Mouse (Mus musculus) neural tube, embryonic 11.5 days (tissue): ENCODE measurements at regions not wholly inside any gene's neighbourhood (a gene's known extent, or its start where the extent isn't known, plus 50 kb on each side); places are given as distances from the start of the nearest gene placed in this dataset.
A peak's percentile ranks its signal among the peaks of the same experiment; 100 is the strongest.

Source experiments
- ATAC-seq: fragments of 200-750 bp; cut with Nextera tagmentation; 2 replicates; pipeline ENCODE4 v1.8.0; 2017; ENCODE audit warnings: moderate number of reproducible peaks, mild to moderate bottlenecking, moderate TSS enrichment, moderate library complexity; ENCODE audit not compliant: insufficient read depth, low FRiP score, low TSS enrichment
- DNase-seq: peaks from one replicate; pipeline ENCODE4 v3.0.0-alpha.2; 2015; ENCODE audit warnings: low spot score
- H3K27ac ChIP-seq: fragments of 300-500 bp; sonication (generic); 2 replicates; pipeline ENCODE4 v1.5.1; 2014; ENCODE audit warnings: low read depth, mild to moderate bottlenecking, low read length
- H3K27me3 ChIP-seq: fragments of 300-500 bp; sonication (generic); 2 replicates; pipeline ENCODE4 v1.6.1; 2014; ENCODE audit warnings: mild to moderate bottlenecking, low read length, mixed read lengths; ENCODE audit not compliant: control insufficient read depth, insufficient read depth
- H3K36me3 ChIP-seq: fragments of 300-500 bp; sonication (generic); 2 replicates; pipeline ENCODE4 v1.6.1; 2014; ENCODE audit warnings: mild to moderate bottlenecking, low read length, moderate library complexity, mixed read lengths; ENCODE audit not compliant: control insufficient read depth, insufficient read depth
- H3K4me1 ChIP-seq: fragments of 300-500 bp; sonication (generic); 2 replicates; pipeline ENCODE4 v1.6.1; 2014; ENCODE audit warnings: low read length, mixed read lengths; ENCODE audit not compliant: control insufficient read depth, insufficient read depth
- H3K4me2 ChIP-seq: fragments of 300-500 bp; sonication (generic); 2 replicates; pipeline ENCODE4 v1.6.1; 2014; ENCODE audit warnings: low read depth, mild to moderate bottlenecking, moderate library complexity
- H3K4me3 ChIP-seq: fragments of 300-500 bp; sonication (generic); 2 replicates; pipeline ENCODE4 v1.5.1; 2014; ENCODE audit warnings: low read depth, low read length
- H3K9ac ChIP-seq: fragments of 300-500 bp; sonication (generic); 2 replicates; pipeline ENCODE4 v1.6.1; 2014; ENCODE audit warnings: mild to moderate bottlenecking, low read length
- H3K9me3 ChIP-seq: fragments of 300-500 bp; sonication (generic); 2 replicates; pipeline ENCODE4 v1.6.1; 2016; ENCODE audit warnings: low read length; ENCODE audit not compliant: control insufficient read depth
- WGBS: fragments of 180-500 bp; shearing (Covaris S2); extraction: QIAGEN DNeasy Blood & Tissue Kit; methylation state at CpG from one replicate; pipeline ENCODE4 v1.1.7; 2014; 5-methylcytosine and 5-hydroxymethylcytosine counted together

DNA sequence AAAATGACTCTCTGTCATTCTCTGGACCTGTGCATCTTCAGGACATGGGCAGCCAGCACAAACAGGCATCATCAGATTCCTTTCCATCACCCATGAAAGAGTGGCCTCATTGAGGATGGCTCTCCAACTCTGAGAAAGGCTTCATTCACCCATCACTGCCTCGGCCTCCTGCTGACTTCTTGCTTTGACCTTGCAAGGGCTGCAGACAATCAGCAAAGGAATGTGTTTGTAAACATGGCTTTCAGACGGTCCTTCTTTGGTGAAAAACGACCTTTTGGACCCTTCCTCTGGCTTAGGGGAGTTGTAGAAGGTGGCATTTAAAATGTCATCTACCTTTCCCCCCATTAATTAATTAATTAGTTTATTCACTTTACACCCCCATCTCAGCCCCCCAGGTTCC, 134.3 kb downstream of the Moxd1 start:
- Histone ChIP-seq H3K27ac (no peak overlapping the region), H3K27me3 (no peaks in the 10 kb centered on the region), H3K9ac (no peak overlapping the region), H3K9me3 (no peaks in the 10 kb centered on the region), H3K4me3 (no peak overlapping the region), H3K4me2 (no peak overlapping the region), H3K4me1 (no peaks in the 10 kb centered on the region), H3K36me3 (no peaks in the 10 kb centered on the region)
- WGBS, result 14% methylated on average over 3 of the region's 3 CpGs
- ATAC-seq (no peak), DNase-seq (no peak)

DNA sequence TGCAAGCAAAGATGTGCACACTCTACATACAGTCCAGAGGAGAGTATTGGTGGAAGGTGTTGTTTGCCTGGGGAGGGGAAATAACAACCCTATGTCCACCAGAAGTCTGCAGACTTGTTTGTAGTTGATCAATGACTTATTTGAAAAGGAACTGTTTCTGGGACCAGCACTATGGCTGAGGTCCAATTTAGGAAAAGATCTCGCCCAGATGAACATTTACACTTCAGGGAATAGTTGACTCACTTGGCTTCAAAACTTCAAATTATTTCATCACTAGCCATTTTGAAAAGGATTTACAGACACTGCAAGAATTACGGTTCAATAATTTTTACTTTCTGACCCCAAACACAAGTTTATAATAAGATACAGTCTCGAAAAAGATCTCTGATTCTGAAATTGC, 138.1 kb downstream of the Moxd1 start:
- H3K9ac ChIP-seq, result no peak overlapping the region
- H3K4me2 ChIP-seq, result no peak overlapping the region
- H3K36me3 ChIP-seq, result no peaks in the 10 kb centered on the region
- no peaks in the 10 kb centered on the region for H3K4me1 ChIP-seq
- no peak for DNase-seq
- no peaks in the 10 kb centered on the region for H3K27me3 ChIP-seq
- no peaks in the 10 kb centered on the region for H3K9me3 ChIP-seq
- no peak for ATAC-seq
- no peak overlapping the region for H3K27ac ChIP-seq
- whole genome bisulfite sequencing, result 88% methylated on average over 3 of the region's 3 CpGs
- no peak overlapping the region for H3K4me3 ChIP-seq

DNA sequence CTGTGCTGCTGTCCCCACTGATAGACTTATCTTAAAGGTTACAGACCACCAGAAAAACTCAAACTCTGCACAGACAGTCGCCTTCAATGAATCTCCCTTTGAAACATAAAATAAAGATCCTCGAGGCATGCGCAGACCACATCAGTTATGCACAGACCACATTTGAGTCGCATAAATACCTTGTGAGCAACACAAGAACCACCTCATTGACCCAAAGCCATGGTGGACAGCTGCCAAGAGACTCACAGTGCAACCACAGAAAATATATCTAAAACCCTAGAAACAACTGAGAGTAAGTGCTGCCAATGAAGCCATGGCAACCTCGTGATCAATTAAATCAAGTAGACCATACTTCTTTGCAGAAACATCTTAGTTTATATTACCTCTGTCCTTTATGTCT, 142.1 kb downstream of the Moxd1 start:
- DNase-seq (no peak), ATAC-seq (no peak)
- Histone ChIP-seq H3K4me3 (no peak overlapping the region), H3K4me2 (no peak overlapping the region), H3K9ac (no peak overlapping the region), H3K9me3 (no peaks in the 10 kb centered on the region), H3K36me3 (no peaks in the 10 kb centered on the region), H3K27ac (no peak overlapping the region), H3K4me1 (no peaks in the 10 kb centered on the region), H3K27me3 (no peaks in the 10 kb centered on the region)
- WGBS, result 73% methylated on average over 5 of the region's 5 CpGs

DNA sequence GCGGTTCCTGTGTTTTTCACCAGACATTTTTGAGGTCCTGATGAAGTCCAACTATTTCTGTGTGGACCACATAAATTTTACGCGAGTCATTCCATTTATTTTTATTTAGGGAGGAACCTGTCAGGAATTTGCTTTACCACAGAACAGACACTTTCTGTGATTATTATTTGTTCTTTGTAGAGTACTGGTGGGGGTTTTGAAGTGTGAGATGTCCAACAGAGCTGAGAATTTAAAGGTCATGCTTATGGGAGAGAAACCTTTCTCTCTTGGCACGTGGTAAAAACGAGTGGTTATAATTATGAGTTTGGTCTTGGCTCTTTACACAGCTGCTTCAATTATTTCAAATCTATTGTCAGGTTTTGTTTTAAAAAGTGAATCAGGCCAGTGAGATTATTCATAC, 143.7 kb downstream of the Moxd1 start:
- ATAC-seq, result no peak
- DNase-seq, result no peak
- H3K4me1 ChIP-seq, result no peaks in the 10 kb centered on the region
- no peak overlapping the region for H3K4me2 ChIP-seq
- no peaks in the 10 kb centered on the region for H3K27me3 ChIP-seq
- no peak overlapping the region for H3K9ac ChIP-seq
- no peaks in the 10 kb centered on the region for H3K36me3 ChIP-seq
- no peak overlapping the region for H3K4me3 ChIP-seq
- no peaks in the 10 kb centered on the region for H3K9me3 ChIP-seq
- H3K27ac ChIP-seq, result no peak overlapping the region
- WGBS, result 64% methylated on average over 5 of the region's 5 CpGs

DNA sequence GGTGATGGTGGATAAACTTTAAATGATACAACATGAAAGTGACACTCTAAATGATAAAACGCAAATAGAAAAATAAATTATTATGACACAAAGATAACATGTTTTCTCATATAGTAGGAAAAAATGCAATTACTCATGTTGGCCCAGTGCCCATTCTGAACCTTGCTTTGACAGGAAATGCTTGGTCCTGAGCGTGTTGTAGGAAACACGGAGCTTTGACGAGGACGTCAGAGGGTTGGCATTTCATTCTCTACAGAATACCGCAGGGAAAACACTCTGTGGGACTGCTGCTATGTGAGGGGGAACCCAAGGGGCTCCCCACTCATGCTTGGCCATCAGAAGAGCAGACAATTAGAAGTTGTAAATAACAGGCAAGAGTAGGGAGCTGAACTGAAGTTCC, 150.6 kb downstream of the Moxd1 start:
- Histone ChIP-seq H3K36me3 (no peaks in the 10 kb centered on the region), H3K4me1 (no peaks in the 10 kb centered on the region), H3K27ac (no peak overlapping the region), H3K4me3 (no peak overlapping the region), H3K4me2 (no peak overlapping the region), H3K9ac (no peak overlapping the region), H3K9me3 (no peaks in the 10 kb centered on the region), H3K27me3 (no peaks in the 10 kb centered on the region)
- no peak for ATAC-seq
- no peak for DNase-seq
- WGBS, result 86% methylated on average over 6 of the region's 6 CpGs

DNA sequence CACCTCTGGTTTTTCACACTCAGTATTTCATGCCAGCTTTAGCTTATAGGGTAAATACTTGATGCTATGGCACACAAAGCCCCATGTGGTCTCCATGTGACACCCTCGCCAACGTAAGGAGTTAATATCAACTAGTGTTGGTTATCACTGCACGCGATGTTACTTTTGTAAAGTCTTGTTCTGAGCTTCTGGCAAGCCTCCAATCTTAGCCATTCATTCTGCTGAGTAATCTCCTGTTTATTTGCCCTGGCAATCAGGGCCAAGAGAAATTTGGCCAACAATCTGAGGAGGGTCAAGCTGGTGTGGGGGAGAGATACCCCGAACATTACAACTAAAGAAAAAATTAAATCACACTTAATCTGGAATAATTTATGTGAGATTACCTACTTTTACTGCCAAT, 156.0 kb downstream of the Moxd1 start:
- H3K36me3 ChIP-seq, result no peaks in the 10 kb centered on the region
- ATAC-seq (no peak), DNase-seq (no peak)
- no peaks in the 10 kb centered on the region for H3K4me1 ChIP-seq
- H3K4me2 ChIP-seq, result no peak overlapping the region
- H3K27ac ChIP-seq, result no peak overlapping the region
- H3K9me3 ChIP-seq, result no peaks in the 10 kb centered on the region
- 95% methylated on average over 5 of the region's 5 CpGs for WGBS
- H3K4me3 ChIP-seq, result no peak overlapping the region
- H3K9ac ChIP-seq, result no peak overlapping the region
- H3K27me3 ChIP-seq, result no peaks in the 10 kb centered on the region

DNA sequence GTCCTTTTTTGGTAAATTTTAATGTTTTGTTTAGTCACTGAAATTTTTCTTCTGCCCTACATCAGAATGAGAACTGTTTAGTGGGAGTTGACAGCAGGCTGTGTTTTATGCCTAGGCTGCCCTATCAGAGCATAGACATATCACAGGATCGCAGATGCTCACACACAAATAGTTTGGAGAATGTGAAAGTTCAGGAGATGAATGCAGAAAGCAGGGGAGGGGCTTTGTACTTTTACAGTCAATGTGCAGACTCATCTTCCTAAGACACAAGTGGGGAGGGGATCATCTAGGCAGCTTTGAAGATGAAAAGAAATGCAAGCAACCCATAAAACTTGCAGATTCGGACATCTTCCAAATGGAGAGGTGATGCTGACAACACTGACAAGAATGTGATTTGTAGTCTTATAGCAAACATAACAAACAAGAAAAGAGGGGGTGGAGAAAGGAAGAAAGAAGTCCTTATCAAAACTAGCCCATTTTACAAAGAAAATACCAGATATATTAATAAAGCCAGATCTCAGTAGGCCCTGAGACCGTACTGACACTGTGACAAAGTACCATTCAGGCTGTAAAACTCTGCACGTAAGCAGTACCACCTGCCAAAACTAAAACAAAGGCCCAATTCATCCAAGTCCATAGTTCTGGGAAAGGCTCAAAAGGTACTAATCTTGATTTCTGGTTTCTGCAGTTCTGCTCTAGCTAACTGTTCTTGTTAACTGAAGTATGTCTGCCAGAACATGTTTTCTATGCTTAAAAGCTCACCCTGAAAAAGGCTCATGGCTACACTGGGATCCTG, 157.4 kb downstream of the Moxd1 start:
- ATAC-seq, result no peak
- no peaks in the 10 kb centered on the region for H3K27me3 ChIP-seq

DNA sequence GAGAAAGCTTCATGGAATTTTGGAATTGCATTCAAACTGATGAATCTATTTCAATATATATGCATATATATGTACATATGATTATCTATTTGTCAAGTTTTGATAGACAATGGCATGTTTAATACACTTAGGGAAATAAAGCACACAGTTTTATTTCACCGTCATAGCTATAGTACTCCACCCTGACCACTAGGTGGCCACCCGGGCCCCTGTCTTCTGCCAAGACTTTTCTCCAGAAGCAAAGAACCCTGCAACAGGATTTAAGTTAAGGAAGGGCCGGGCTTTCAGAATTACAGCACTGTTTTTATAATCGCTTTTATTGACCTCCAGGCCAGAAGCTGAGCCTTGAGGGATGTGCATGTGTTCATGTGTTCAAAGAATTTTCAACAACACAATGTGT, 158.6 kb downstream of the Moxd1 start:
- H3K27me3 ChIP-seq, result no peaks in the 10 kb centered on the region
- H3K4me1 ChIP-seq, result no peaks in the 10 kb centered on the region
- peak; percentile 44 for DNase-seq
- peak; percentile 50; the same call in 1 of the 2 replicates for ATAC-seq
- WGBS, result 28% methylated on average over 4 of the region's 4 CpGs
- H3K4me2 ChIP-seq, result no peak overlapping the region
- H3K36me3 ChIP-seq, result no peaks in the 10 kb centered on the region
- no peak overlapping the region for H3K4me3 ChIP-seq
- no peak overlapping the region for H3K9ac ChIP-seq
- no peak overlapping the region for H3K27ac ChIP-seq
- H3K9me3 ChIP-seq, result no peaks in the 10 kb centered on the region

More for the DNA sequence above, 157.4 kb downstream of the Moxd1 start:
- no peak overlapping the region for H3K4me2 ChIP-seq
- no peaks in the 10 kb centered on the region for H3K36me3 ChIP-seq
- H3K27ac ChIP-seq, result no peak overlapping the region
- no peak for DNase-seq
- H3K4me1 ChIP-seq, result no peaks in the 10 kb centered on the region
- no peak overlapping the region for H3K4me3 ChIP-seq
- H3K9ac ChIP-seq, result no peak overlapping the region
- WGBS, result 71% methylated on average over 4 of the region's 4 CpGs
- H3K9me3 ChIP-seq, result no peaks in the 10 kb centered on the region

DNA sequence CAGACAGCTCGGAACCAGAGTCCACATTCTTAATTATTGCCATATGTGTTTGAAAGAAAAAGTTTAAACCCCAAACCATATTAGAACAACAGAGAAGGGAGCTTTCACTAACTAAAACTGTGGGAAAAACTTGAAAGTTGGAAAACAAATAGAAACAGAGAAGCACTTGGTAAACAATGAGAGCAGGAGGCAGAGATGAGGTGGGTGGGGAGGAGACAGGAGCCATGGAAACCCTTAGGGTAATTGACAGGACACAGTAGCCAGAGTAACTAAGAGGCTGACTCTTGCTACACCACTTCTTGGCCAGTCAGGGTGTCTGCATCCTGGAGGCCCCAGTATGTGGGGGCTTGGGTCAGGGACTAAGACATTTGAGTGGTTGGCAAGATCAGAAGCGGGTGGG, 160.7 kb downstream of the Moxd1 start:
- DNase-seq (no peak), ATAC-seq (no peak)
- Histone ChIP-seq H3K36me3 (no peaks in the 10 kb centered on the region), H3K27ac (no peak overlapping the region), H3K27me3 (no peaks in the 10 kb centered on the region), H3K4me3 (no peak overlapping the region), H3K4me2 (no peak overlapping the region), H3K9ac (no peak overlapping the region), H3K4me1 (no peaks in the 10 kb centered on the region), H3K9me3 (no peaks in the 10 kb centered on the region)
- 79% methylated on average over 2 of the region's 2 CpGs for WGBS
